Mouse (Mus musculus) forebrain, postnatal 0 days (tissue): ENCODE results near the gene Ccdc185. TPM values are rescaled to one million over a fixed set of nuclear protein-coding genes. Genes with fewer than 3 reads are reported as not detected.

Source experiments
- ATAC-seq: fragments of 200-750 bp; cut with Nextera tagmentation; 2 replicates; pipeline ENCODE4 v1.8.0; 2017; ENCODE audit warnings: mild to moderate bottlenecking, moderate library complexity
- DNase-seq: peaks from one replicate; pipeline ENCODE4 v3.0.0-alpha.2; 2015
- H3K27ac ChIP-seq: fragments of 300-500 bp; sonication (generic); 2 replicates; pipeline ENCODE4 v1.5.1; 2014; ENCODE audit warnings: low read depth, mild to moderate bottlenecking, antibody characterized with exemption, low read length, moderate library complexity, mixed read lengths
- H3K27me3 ChIP-seq: fragments of 300-500 bp; sonication (generic); 2 replicates; pipeline ENCODE4 v1.6.1; 2014; ENCODE audit warnings: mild to moderate bottlenecking, low read length, mixed read lengths; ENCODE audit not compliant: insufficient read depth
- H3K36me3 ChIP-seq: fragments of 300-500 bp; sonication (generic); 2 replicates; pipeline ENCODE4 v1.6.1; 2014; ENCODE audit warnings: mild to moderate bottlenecking, moderate library complexity; ENCODE audit not compliant: insufficient read depth
- H3K4me1 ChIP-seq: fragments of 300-500 bp; sonication (generic); 2 replicates; pipeline ENCODE4 v1.6.1; 2014; ENCODE audit warnings: antibody characterized with exemption; ENCODE audit not compliant: insufficient read depth
- H3K4me2 ChIP-seq: fragments of 300-500 bp; sonication (generic); 2 replicates; pipeline ENCODE4 v1.6.1; 2014; ENCODE audit warnings: low read depth, mild to moderate bottlenecking, moderate library complexity
- H3K4me3 ChIP-seq: fragments of 300-500 bp; sonication (generic); 2 replicates; pipeline ENCODE4 v1.5.1; 2014; ENCODE audit warnings: low read depth, low read length, mixed read lengths
- H3K9ac ChIP-seq: fragments of 300-500 bp; sonication (generic); 2 replicates; pipeline ENCODE4 v1.6.1; 2014; ENCODE audit warnings: mild to moderate bottlenecking
- H3K9me3 ChIP-seq: fragments of 300-500 bp; sonication (generic); 2 replicates; pipeline ENCODE4 v1.6.1; 2016; ENCODE audit warnings: low read length
- CTCF ChIP-seq: sonication (generic); IDR thresholded peaks from 2 replicates; pipeline ENCODE4 v1.5.1; 2016; ENCODE audit warnings: antibody characterized with exemption, control low read depth, low read depth
- WGBS: fragments of 180-500 bp; shearing (Covaris S2); extraction: QIAGEN DNeasy Blood & Tissue Kit; methylation state at CpG from one replicate; pipeline ENCODE4 v1.1.7; 2014; 5-methylcytosine and 5-hydroxymethylcytosine counted together
- polyA plus RNA-seq: library from polyadenylated mRNA; unstranded; fragments of >200 nt; fragmentation: Nextera tagmentation; extraction: Ambion mirVana; gene quantifications from 2 replicates; pipeline ENCODE4 v1.2.1, GENCODE M21; 2015
- total RNA-seq: library from RNA; depleted of rRNA; stranded (reverse); fragments of >200 nt; gene quantifications from 2 replicates; pipeline ENCODE4 v1.2.3, GENCODE M21; 2014

Gene Ccdc185
- total and polyA plus RNA-seq, 2 experiments from 2014 or later = not detected

- no peaks in the 10 kb centered on the region for H3K27me3 ChIP-seq
- no peak for TF ChIP-seq CTCF
- H3K36me3 ChIP-seq = no peaks in the 10 kb centered on the region
- no peak overlapping the region for H3K4me2 ChIP-seq
- WGBS = 92% methylated on average over 5 of the region's 5 CpGs
- no peak for ATAC-seq
- no peaks in the 10 kb centered on the region for H3K9me3 ChIP-seq
- DNase-seq = no peak
- no peak overlapping the region for H3K4me3 ChIP-seq
- H3K27ac ChIP-seq = no peak overlapping the region
- no peak overlapping the region for H3K9ac ChIP-seq
- no peaks in the 10 kb centered on the region for H3K4me1 ChIP-seq
Observed at GRCm38 (mm10) chr1:182785504-182785903, 36.5 kb upstream of the Ccdc185 start.

GRCm38 (mm10) chr1:182784784-182785183 lies 35.8 kb upstream of the Ccdc185 start:
- Histone ChIP-seq H3K4me2 (no peak overlapping the region), H3K4me3 (no peak overlapping the region), H3K27me3 (no peaks in the 10 kb centered on the region), H3K36me3 (no peaks in the 10 kb centered on the region), H3K4me1 (no peaks in the 10 kb centered on the region), H3K9me3 (no peaks in the 10 kb centered on the region), H3K9ac (no peak overlapping the region), H3K27ac (no peak overlapping the region)
- ATAC-seq = no peak
- no peak for TF ChIP-seq CTCF
- DNase-seq = no peak
- WGBS = 75% methylated on average over 3 of the region's 3 CpGs

GRCm38 (mm10) chr1:182783774-182784173 lies 34.8 kb upstream of the Ccdc185 start:
- no peaks in the 10 kb centered on the region for H3K9me3 ChIP-seq
- no peak for TF ChIP-seq CTCF
- ATAC-seq (no peak), DNase-seq (no peak)
- no peaks in the 10 kb centered on the region for H3K4me1 ChIP-seq
- no peak overlapping the region for H3K4me2 ChIP-seq
- no peaks in the 10 kb centered on the region for H3K36me3 ChIP-seq
- H3K4me3 ChIP-seq = no peak overlapping the region
- H3K27me3 ChIP-seq = no peaks in the 10 kb centered on the region
- H3K9ac ChIP-seq = no peak overlapping the region
- 88% methylated on average over 7 of the region's 7 CpGs for WGBS
- no peak overlapping the region for H3K27ac ChIP-seq

GRCm38 (mm10) chr1:182779024-182779520 lies 30.1 kb upstream of the Ccdc185 start:
- ATAC-seq (no peak), DNase-seq (no peak)
- Histone ChIP-seq H3K9ac (no peak overlapping the region), H3K4me2 (no peak overlapping the region), H3K27me3 (no peaks in the 10 kb centered on the region), H3K4me3 (no peak overlapping the region), H3K36me3 (no peaks in the 10 kb centered on the region), H3K4me1 (no peaks in the 10 kb centered on the region), H3K9me3 (no peaks in the 10 kb centered on the region), H3K27ac (no peak overlapping the region)
- no peak for TF ChIP-seq CTCF
- WGBS = 92% methylated on average over 6 of the region's 6 CpGs

GRCm38 (mm10) chr1:182778225-182778624 lies 29.2 kb upstream of the Ccdc185 start:
- H3K9me3 ChIP-seq = no peaks in the 10 kb centered on the region
- ATAC-seq (no peak), DNase-seq (no peak)
- H3K4me3 ChIP-seq = no peak overlapping the region
- 83% methylated on average over 13 of the region's 13 CpGs for WGBS
- H3K9ac ChIP-seq = no peak overlapping the region
- no peaks in the 10 kb centered on the region for H3K27me3 ChIP-seq
- TF ChIP-seq CTCF = no peak
- no peaks in the 10 kb centered on the region for H3K4me1 ChIP-seq
- no peak overlapping the region for H3K4me2 ChIP-seq
- no peaks in the 10 kb centered on the region for H3K36me3 ChIP-seq
- no peak overlapping the region for H3K27ac ChIP-seq

GRCm38 (mm10) chr1:182776749-182777410 lies 27.9 kb upstream of the Ccdc185 start:
- 70% methylated on average over 10 of the region's 10 CpGs for WGBS
- Histone ChIP-seq H3K9ac (no peak overlapping the region), H3K27ac (no peak overlapping the region), H3K4me2 (no peak overlapping the region), H3K4me1 (no peaks in the 10 kb centered on the region), H3K4me3 (no peak overlapping the region), H3K9me3 (no peaks in the 10 kb centered on the region), H3K36me3 (no peaks in the 10 kb centered on the region), H3K27me3 (no peaks in the 10 kb centered on the region)
- TF ChIP-seq CTCF = no peak
- DNase-seq (no peak), ATAC-seq (no peak)

- H3K4me1 ChIP-seq = no peaks in the 10 kb centered on the region
- ATAC-seq = no peak
- 90% methylated on average over 7 of the region's 7 CpGs for WGBS
- no peak for DNase-seq
- H3K36me3 ChIP-seq = no peaks in the 10 kb centered on the region
- H3K27me3 ChIP-seq = no peaks in the 10 kb centered on the region
- H3K27ac ChIP-seq = no peak overlapping the region
- H3K4me3 ChIP-seq = no peak overlapping the region
- H3K9ac ChIP-seq = no peak overlapping the region
- no peak for TF ChIP-seq CTCF
- H3K4me2 ChIP-seq = no peak overlapping the region
- H3K9me3 ChIP-seq = no peaks in the 10 kb centered on the region
Observed at GRCm38 (mm10) chr1:182775576-182775975, 26.6 kb upstream of the Ccdc185 start.
